Mouse (Mus musculus): Measurements from ENCODE around the gene Itgax. TPM values are rescaled to one million over a fixed set of nuclear protein-coding genes. Genes with fewer than 3 reads are reported as not detected.

Gene Itgax
- polyA plus RNA-seq, 1 experiment from 2014 or later: 0.24 TPM

DNA sequence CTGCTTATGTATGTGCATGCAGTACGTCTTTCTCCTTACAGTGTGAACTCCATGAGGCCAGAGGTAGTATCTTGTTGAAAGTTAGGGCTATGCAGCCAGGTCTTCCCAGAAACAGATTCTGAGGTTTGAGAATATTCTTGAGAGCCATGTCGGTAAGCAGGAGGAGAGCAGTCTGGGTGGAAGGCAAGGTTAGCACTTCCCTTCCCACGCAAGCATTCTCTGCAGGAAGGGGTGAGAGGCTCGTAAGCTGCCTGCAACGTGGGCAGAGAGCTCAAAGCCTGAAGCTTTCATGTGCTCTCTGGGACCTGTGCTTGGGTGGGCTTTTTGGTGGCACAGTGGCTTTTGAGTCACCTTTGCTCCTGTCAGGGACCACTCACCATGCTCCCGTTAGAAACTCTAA, 51.2 kb downstream of the Itgax start:
- no peaks in the 10 kb centered on the region for H3K36me3 ChIP-seq (ENCODE audit: control insufficient read depth, insufficient read depth)
- no peaks in the 10 kb centered on the region for H3K27me3 ChIP-seq (ENCODE audit: control insufficient read depth, insufficient read depth, low read depth, low read length)
- H3K9ac ChIP-seq (ENCODE audit: low read depth, low read length): no peak overlapping the region
- no peak overlapping the region for H3K27ac ChIP-seq (ENCODE audit: low read length)
- no peaks in the 10 kb centered on the region for H3K4me1 ChIP-seq (ENCODE audit: control insufficient read depth, low read depth, low read length)
- no peak overlapping the region for H3K4me3 ChIP-seq (ENCODE audit: low read depth, low read length)
- H3K9me3 ChIP-seq (replicated peaks; ENCODE audit: control insufficient read depth, low read length): no peaks in the 10 kb centered on the region
- no peak for ATAC-seq (ENCODE audit: low read depth)
- 35% methylated on average over 6 of the region's 6 CpGs for WGBS (ENCODE audit: insufficient replicate concordance)
- H3K4me2 ChIP-seq (ENCODE audit: low read depth, low read length): no peak overlapping the region

DNA sequence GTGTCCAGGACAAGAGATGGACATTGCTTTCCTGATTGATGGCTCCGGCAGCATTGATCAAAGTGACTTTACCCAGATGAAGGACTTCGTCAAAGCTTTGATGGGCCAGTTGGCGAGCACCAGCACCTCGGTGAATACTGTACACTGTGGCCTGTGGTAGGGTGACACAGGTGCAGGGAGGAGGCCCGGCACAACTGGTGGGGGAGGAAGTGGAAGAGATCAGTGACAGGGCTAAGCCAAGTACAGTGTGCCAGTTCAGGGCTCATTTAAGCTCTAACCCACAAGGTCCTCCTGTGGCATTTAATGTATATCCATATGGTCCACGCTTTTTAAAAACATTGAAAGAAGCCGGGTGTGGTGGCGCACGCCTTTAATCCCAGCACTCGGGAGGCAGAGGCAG, 52.3 kb downstream of the Itgax start:
- Histone ChIP-seq H3K4me3 (ENCODE audit: low read depth, low read length) (no peak overlapping the region), H3K9me3 (replicated peaks; ENCODE audit: control insufficient read depth, low read length) (no peaks in the 10 kb centered on the region), H3K27ac (ENCODE audit: low read length) (no peak overlapping the region), H3K36me3 (ENCODE audit: control insufficient read depth, insufficient read depth) (no peaks in the 10 kb centered on the region), H3K27me3 (ENCODE audit: control insufficient read depth, insufficient read depth, low read depth, low read length) (no peaks in the 10 kb centered on the region), H3K4me2 (ENCODE audit: low read depth, low read length) (no peak overlapping the region), H3K9ac (ENCODE audit: low read depth, low read length) (no peak overlapping the region), H3K4me1 (ENCODE audit: control insufficient read depth, low read depth, low read length) (no peaks in the 10 kb centered on the region)
- 60% methylated on average over 10 of the region's 10 CpGs for WGBS (ENCODE audit: insufficient replicate concordance)
- ATAC-seq (ENCODE audit: low read depth): no peak

Other genes with a start within 250 kb of the Itgax start
- 0.28 and 0.41 TPM in 2 replicates for gene Prss53, start 238.6 kb upstream of the Itgax start, polyA plus RNA-seq (2015; fragmentation: Nextera tagmentation; extraction: Ambion mirVana)
- not detected in 2 replicates for gene Gm21974, start 234.1 kb upstream of the Itgax start, polyA plus RNA-seq (2015; fragmentation: Nextera tagmentation; extraction: Ambion mirVana)
- 140 and 149 TPM in 2 replicates for gene Vkorc1, start 233.9 kb upstream of the Itgax start, polyA plus RNA-seq (2015; fragmentation: Nextera tagmentation; extraction: Ambion mirVana)
- 45.9 and 51.1 TPM in 2 replicates for gene Bckdk, start 225.5 kb upstream of the Itgax start, polyA plus RNA-seq (2015; fragmentation: Nextera tagmentation; extraction: Ambion mirVana)
- 12.9 and 13.3 TPM in 2 replicates for gene Kat8, start 217.0 kb upstream of the Itgax start, polyA plus RNA-seq (2015; fragmentation: Nextera tagmentation; extraction: Ambion mirVana)
- 14.8 and 18.5 TPM in 2 replicates for gene Prss8, start 199.4 kb upstream of the Itgax start, polyA plus RNA-seq (2015; fragmentation: Nextera tagmentation; extraction: Ambion mirVana)
- gene Prss36, start 182.8 kb upstream of the Itgax start, polyA plus RNA-seq (2015; fragmentation: Nextera tagmentation; extraction: Ambion mirVana): 2.9 and 3.0 TPM in 2 replicates
- gene Fus, start 162.1 kb upstream of the Itgax start, polyA plus RNA-seq (2015; fragmentation: Nextera tagmentation; extraction: Ambion mirVana): 86.5 and 92.3 TPM in 2 replicates
- 20.7 and 23.0 TPM in 2 replicates for gene Pycard, start 135.7 kb upstream of the Itgax start, polyA plus RNA-seq (2015; fragmentation: Nextera tagmentation; extraction: Ambion mirVana)
- 0.15 and 0.32 TPM in 2 replicates for gene Trim72, start 125.6 kb upstream of the Itgax start, polyA plus RNA-seq (2015; fragmentation: Nextera tagmentation; extraction: Ambion mirVana)
- 7.1 and 7.4 TPM in 2 replicates for gene Itgam, start 66.9 kb upstream of the Itgax start, polyA plus RNA-seq (2015; fragmentation: Nextera tagmentation; extraction: Ambion mirVana)
- 0.27 TPM in 1 of 2 replicates, not detected in the other for gene Gm49368, start 66.9 kb upstream of the Itgax start, polyA plus RNA-seq (2015; fragmentation: Nextera tagmentation; extraction: Ambion mirVana)
- gene Itgad, start 24.8 kb downstream of the Itgax start, polyA plus RNA-seq (2015; fragmentation: Nextera tagmentation; extraction: Ambion mirVana): 0.04 and 0.13 TPM in 2 replicates
- 3.4 and 7.5 TPM in 2 replicates for gene Cox6a2, start 76.8 kb downstream of the Itgax start, polyA plus RNA-seq (2015; fragmentation: Nextera tagmentation; extraction: Ambion mirVana)
- gene Armc5, start 107.8 kb downstream of the Itgax start, polyA plus RNA-seq (2015; fragmentation: Nextera tagmentation; extraction: Ambion mirVana): 5.7 and 6.5 TPM in 2 replicates
- 2.4 and 2.6 TPM in 2 replicates for gene 9130023H24Rik, start 108.5 kb downstream of the Itgax start, polyA plus RNA-seq (2015; fragmentation: Nextera tagmentation; extraction: Ambion mirVana)
- gene Tgfb1i1, start 117.3 kb downstream of the Itgax start, polyA plus RNA-seq (2015; fragmentation: Nextera tagmentation; extraction: Ambion mirVana): 9.6 and 11.9 TPM in 2 replicates
- gene Slc5a2, start 136.1 kb downstream of the Itgax start, polyA plus RNA-seq (2015; fragmentation: Nextera tagmentation; extraction: Ambion mirVana): 1.4 and 1.7 TPM in 2 replicates
- 20.5 and 23.3 TPM in 2 replicates for gene BC017158, start 168.6 kb downstream of the Itgax start, polyA plus RNA-seq (2015; fragmentation: Nextera tagmentation; extraction: Ambion mirVana)

Measured in liver, embryonic 16.5 days (tissue).